Mouse (Mus musculus) ES-E14 (cell line): ENCODE data around the gene Gm43552.

Experiments
- CHD2 ChIP-seq: IDR thresholded peaks from 2 replicates; pipeline ENCODE4 v1.6.1; 2014; ENCODE audit warnings: mild to moderate bottlenecking, low read depth, low read length, inconsistent platforms
- MAFK ChIP-seq: IDR thresholded peaks from 2 replicates; pipeline ENCODE4 v1.6.1; 2014; ENCODE audit warnings: mild to moderate bottlenecking, low read depth, low read length, inconsistent platforms; ENCODE audit not compliant: insufficient read depth
- ZC3H11A ChIP-seq: IDR thresholded peaks from 2 replicates; pipeline ENCODE4 v1.6.1; 2012; ENCODE audit warnings: low read depth, mild to moderate bottlenecking, inconsistent platforms, low read length, borderline replicate concordance

DNA sequence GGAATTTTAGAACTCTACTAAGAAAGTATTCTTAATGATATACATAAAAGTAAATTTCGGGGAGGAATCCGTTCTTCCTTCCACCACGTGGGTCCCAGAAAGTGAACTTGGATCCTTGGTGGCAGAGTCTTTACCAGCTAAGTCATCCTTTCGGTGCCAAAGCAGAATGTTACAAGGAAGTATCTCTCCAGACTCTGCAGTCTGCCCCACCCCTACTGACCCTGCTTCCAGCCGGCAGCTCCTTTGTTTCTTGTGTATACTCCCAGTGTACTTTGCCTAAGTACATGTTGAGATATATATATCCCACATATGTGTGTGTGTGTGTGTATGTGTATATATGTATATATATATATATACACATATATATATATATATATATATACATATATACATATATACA, 63.2 kb downstream of the Gm43552 start:
- TF ChIP-seq ZC3H11A (no peak), MAFK (no peak), CHD2 (no peak)
